Mouse (Mus musculus) olfactory bulb, adult 2 months (tissue): ENCODE measurements around the gene Ano6.

Source experiments
- CTCF ChIP-seq: fragments of 200-500 bp; IDR thresholded peaks from 2 replicates; pipeline ENCODE4 v1.5.1; 2012; ENCODE audit warnings: low read depth, mild to moderate bottlenecking, low read length, moderate library complexity; ENCODE audit not compliant: insufficient read depth
- POLR2A ChIP-seq: fragments of 200-500 bp; IDR thresholded peaks from 2 replicates; pipeline ENCODE4 v1.6.1; 2012; ENCODE audit warnings: mild to moderate bottlenecking, low read depth, low read length, moderate library complexity; ENCODE audit not compliant: insufficient read depth

DNA sequence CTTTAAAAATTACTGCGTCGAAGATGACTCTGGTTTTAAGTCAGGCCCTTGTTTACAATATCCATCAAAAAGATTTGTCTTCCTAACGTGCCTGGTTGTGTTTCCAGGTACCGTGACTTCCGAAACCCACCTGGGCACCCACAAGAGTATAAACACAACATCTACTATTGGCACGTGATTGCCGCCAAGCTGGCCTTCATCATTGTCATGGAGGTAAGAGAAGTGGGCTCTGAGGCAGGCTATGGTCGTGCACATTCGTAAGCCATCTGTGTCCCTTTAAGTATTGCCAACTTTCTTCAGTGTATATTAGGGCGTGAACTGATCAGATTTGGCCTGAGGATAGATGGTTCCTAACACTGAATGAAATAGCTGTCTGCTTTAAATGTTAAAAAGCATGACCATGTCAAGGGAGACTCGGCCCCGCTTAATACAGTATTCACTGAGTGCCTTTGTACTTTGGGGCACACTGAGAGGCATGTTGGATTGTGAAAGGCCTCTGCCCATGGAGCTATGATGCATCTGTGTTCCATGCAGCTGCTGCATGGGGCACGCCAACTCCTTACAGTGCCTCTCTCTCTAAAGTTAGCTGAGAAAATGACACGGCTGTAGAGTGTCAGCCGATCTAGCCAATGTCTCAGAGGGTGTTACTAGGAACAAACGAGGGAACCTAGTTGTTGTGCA is 177.0 kb downstream of the Ano6 start:
- no peak for TF ChIP-seq POLR2A
- no peak for TF ChIP-seq CTCF
